Mouse (Mus musculus) gastrocnemius, adult 2 months (tissue): ENCODE data around the gene Atp8b4. TPM values are rescaled to one million over a fixed set of nuclear protein-coding genes. Genes with fewer than 3 reads are reported as not detected.

ENCODE experiments used
- DNase-seq: peaks from one replicate; pipeline ENCODE4 v3.0.0; 2022
- H3K27ac ChIP-seq: fragments of 200-600 bp; 2 replicates; pipeline ENCODE4 v1.8.1; 2022; ENCODE audit warnings: mild to moderate bottlenecking
- H3K4me3 ChIP-seq: fragments of 200-600 bp; 2 replicates; pipeline ENCODE4 v1.8.1; 2022; ENCODE audit warnings: mild to moderate bottlenecking, moderate library complexity
- CTCF ChIP-seq: fragments of 200-600 bp; IDR thresholded peaks from 2 replicates; pipeline ENCODE4 v1.8.1; 2022; ENCODE audit warnings: antibody characterized with exemption, mild to moderate bottlenecking, moderate library complexity
- intact Hi-C: fragments of 180-260 bp; cut with DNase I; formaldehyde crosslinking; loops from one replicate; pipeline ENCODE4 v1.15.1; 2025
- total RNA-seq, 2 experiments: library from RNA; stranded (reverse); gene quantifications; 2 replicates each; pipeline ENCODE4 v1.2.3; 2021

Gene Atp8b4
- total RNA-seq, 2 experiments from 2014 or later = 0.11 to 0.13 TPM

DNA sequence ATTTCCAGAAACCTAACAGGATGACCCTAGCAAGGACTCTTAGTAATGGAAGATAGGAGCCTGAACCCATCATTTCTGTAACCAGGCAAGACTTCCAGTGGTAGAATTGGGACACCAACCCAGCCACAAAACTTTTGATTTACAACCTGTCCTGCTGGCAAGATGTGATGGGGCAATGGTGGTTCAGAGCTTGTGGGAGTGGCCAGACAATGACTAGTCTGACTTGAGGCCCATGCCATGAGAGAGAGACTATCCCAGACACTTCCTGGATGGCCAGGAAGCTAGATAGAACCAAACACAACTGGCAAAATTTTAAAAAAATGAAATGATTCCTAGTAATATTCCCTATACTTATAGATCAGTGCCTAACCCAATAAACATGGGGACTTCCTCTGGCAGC is 87.7 kb downstream of the Atp8b4 start:
- no peak overlapping the region for H3K27ac ChIP-seq
- H3K4me3 ChIP-seq = no peak overlapping the region
- no peak for DNase-seq
- TF ChIP-seq CTCF = no peak
- intact Hi-C loops = no loop called here

DNA sequence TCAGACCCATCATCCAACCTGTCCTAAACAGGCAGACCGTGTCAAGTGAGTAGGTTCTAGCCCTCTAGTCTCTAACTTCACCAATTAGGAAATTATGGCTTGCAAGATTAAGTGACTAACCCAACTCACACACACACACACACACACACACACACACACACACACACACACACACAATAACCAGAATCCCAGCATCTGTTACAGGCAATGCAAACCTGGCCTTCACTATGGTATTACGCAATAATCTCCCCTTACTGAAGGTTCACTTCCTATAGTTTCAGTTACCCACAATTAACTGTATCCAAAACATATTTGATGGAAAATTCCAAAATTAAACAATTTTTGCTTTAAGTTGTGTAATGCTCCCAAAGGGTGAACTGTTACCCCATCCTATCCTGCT is 101.0 kb downstream of the Atp8b4 start:
- Histone ChIP-seq H3K27ac (no peak overlapping the region), H3K4me3 (no peak overlapping the region)
- no peak for TF ChIP-seq CTCF
- DNase-seq = no peak
- intact Hi-C loops = no loop called here

DNA sequence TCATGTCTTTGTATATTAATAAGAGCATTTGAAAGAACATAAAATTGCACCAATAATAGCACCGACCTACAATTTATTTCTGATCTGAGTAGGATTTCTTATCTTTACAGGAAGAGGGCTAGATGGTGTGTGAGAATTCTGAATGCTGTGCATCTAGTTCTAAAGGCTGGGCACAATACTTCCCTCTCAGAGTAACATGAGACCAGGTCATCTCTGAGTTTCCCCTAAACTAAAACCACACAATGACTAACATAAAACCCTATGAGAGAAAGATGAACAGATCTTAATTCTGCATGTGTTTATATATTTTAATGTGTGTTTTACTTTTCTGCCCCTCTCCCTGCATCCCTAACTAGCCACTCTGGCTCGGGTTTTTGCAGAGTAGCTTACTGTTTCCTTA is 101.5 kb downstream of the Atp8b4 start:
- intact Hi-C loops = no loop called here
- no peak overlapping the region for H3K27ac ChIP-seq
- no peak for TF ChIP-seq CTCF
- no peak for DNase-seq
- H3K4me3 ChIP-seq = no peak overlapping the region

DNA sequence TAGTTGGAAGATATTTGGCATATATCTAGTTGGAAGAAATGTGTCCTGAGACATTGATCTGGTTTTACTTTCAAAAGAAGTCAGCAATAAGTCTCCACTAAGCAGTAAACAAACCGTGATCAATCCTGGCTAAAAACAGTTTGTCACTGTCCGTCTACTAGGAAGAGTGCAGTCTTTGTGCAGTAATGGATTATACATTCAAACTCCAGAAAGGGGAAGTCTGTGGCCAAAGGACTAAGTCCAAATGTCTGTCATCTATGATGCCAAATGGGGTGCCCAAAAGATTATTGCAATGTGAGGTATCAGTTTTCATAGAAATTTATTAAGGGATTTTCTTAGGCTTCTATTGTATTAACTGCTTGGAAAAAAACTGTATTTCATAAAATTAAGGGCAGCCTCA is 102.3 kb downstream of the Atp8b4 start:
- intact Hi-C loops = no loop called here
- Histone ChIP-seq H3K4me3 (no peak overlapping the region), H3K27ac (no peak overlapping the region)
- TF ChIP-seq CTCF = no peak
- DNase-seq = no peak

DNA sequence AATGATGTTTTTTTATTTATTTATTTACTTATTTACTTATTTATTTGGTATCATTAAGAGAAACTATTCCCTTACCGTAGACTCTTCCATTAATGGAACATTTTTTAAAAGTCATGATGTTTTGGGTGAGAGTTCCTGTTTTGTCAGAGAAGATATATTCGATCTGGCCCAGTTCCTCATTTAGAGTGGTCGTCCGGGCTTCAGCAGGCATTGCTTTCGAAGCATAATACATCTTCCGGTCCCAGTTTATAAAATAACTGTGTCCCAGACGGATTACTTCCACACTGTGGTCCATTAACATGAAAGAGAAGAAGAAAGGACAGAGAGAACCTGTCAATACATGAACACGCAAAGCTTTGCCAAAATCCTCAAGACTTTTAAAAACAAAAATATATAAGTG is 103.0 kb downstream of the Atp8b4 start:
- Histone ChIP-seq H3K27ac (no peak overlapping the region), H3K4me3 (no peak overlapping the region)
- no peak for TF ChIP-seq CTCF
- DNase-seq = no peak
- intact Hi-C loops = no loop called here

DNA sequence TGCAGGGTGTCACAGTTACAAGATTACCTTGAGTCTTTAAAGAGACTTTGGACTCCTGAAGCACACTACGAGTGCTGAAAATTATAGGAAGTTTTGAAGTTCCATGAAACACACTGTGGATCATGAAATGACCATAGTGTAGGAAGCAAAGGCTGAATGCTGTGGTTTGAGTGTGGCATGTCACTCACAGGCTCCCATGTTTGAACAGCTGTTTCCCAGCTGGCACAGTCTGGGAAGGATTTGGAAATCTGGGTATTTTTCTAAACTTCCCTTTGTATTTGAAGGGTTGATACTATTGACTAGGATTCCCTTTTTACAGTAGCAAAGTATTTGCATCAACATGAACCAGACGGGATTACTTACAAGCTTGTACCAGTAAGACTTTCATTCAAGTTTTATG is 105.5 kb downstream of the Atp8b4 start:
- DNase-seq = no peak
- intact Hi-C loops = no loop called here
- no peak for TF ChIP-seq CTCF
- Histone ChIP-seq H3K27ac (no peak overlapping the region), H3K4me3 (no peak overlapping the region)

DNA sequence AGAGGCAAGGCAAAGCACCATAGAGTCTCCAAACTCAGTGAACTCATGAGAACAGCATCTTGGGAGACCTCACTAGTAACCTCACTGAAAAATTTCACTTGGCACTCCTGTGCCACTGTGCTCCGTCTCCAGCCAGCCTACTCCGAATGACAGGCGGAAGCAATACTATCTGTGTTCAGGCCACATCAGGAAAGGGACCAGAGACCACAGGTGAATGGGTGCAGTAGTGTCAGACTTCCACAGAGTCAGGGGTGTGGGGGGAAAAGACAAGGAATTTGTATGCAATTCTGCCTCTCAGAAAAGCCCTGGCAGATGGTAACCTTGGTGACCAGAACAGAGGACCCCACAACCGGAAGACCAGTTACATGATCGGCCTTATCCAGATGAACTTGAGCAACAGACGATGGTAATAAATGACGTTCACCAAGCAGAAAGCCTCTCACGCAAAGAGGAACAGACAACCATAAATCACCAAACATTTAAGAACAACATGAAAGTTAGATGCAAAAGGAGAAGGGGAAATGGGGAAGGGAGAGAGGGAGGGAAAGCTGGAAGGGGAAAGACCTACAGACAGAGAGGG is 112.9 kb downstream of the Atp8b4 start:
- no peak for DNase-seq
- H3K27ac ChIP-seq = no peak overlapping the region
- TF ChIP-seq CTCF = no peak
- intact Hi-C loops = no loop called here
- no peak overlapping the region for H3K4me3 ChIP-seq

DNA sequence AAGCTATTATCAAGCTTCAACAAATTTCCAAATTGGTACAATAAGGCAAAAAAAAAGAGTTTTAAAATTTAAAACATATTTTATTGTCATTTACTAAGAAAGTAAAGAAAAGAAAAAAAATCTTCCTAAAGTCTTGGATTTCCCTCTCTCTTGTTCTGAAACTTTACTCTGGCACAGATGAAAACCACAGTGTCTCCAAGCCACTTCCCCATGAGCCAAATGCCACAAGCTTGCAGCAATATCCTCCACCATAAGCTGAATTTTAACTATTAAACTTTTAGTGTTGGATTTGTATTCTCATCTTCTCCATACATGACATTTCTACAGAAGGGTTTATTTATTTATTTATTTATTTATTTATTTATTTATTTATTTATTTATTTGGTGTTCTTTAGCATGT is 114.4 kb downstream of the Atp8b4 start:
- TF ChIP-seq CTCF = no peak
- DNase-seq = no peak
- intact Hi-C loops = no loop called here

DNA sequence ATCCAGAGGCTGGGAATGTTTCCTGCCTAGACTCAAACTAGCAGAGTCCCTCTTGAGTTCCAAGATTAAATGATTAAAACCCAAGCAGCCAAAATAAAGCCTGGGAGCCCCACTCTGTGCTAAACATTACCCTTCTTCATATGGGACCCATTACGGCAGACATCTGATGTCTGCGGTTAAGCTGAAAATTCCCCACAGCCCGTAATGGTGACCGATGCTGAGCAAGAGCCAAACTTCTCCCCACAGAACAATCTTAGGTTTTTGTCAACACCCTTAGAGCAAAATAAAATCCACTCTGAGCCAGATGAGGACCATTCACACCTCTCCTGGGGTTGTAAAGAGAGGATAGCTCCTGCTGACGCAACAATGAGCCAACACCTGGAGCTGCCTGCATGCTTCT is 120.2 kb downstream of the Atp8b4 start:
- Histone ChIP-seq H3K4me3 (no peak overlapping the region), H3K27ac (no peak overlapping the region)
- no peak for TF ChIP-seq CTCF
- intact Hi-C loops = no loop called here
- no peak for DNase-seq

More for the DNA sequence above, 114.4 kb downstream of the Atp8b4 start:
- H3K4me3 ChIP-seq = no peak overlapping the region
- H3K27ac ChIP-seq = no peak overlapping the region

DNA sequence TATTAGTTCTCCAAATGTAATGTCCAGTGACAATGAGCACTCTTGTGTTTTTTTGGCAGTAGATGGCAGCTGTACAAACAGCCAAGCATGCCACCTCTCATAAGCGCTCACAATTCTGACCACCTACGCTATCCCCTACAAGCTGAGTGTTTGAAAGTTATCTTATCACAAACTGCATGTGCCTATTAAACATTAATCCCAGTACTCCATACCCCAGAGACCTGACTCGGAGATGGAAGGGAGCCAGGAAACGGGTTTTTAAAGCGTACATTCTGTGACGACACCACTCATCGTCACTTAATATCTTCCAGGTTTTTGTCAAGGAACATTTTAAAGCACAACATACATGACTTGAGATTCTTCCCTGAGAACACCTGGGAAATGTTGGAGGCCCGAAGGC is 128.8 kb downstream of the Atp8b4 start:
- Histone ChIP-seq H3K27ac (no peak overlapping the region), H3K4me3 (no peak overlapping the region)
- DNase-seq = no peak
- TF ChIP-seq CTCF = no peak
- intact Hi-C loops = no loop called here

DNA sequence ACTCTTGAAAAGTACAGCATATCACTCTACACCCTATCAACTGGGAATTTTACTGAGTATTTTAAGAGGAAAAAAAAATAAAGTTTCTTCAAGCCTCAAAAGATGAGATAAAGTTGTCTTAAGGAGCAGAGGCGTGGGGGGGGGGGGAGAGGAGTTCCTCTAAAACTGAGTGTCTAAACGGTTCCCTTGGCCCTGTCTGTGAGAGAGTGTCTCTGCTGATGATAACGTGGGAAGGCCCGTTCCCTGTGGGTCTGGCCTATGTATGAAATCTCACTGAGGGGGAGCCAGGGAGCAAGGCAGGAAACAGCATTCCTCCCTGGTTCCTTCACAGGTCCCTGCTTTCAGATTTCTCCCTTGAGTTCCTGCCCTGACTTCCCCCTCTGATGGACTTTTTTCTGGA is 130.7 kb downstream of the Atp8b4 start:
- intact Hi-C loops = no loop called here
- Histone ChIP-seq H3K27ac (no peak overlapping the region), H3K4me3 (no peak overlapping the region)
- TF ChIP-seq CTCF = no peak
- DNase-seq = no peak

DNA sequence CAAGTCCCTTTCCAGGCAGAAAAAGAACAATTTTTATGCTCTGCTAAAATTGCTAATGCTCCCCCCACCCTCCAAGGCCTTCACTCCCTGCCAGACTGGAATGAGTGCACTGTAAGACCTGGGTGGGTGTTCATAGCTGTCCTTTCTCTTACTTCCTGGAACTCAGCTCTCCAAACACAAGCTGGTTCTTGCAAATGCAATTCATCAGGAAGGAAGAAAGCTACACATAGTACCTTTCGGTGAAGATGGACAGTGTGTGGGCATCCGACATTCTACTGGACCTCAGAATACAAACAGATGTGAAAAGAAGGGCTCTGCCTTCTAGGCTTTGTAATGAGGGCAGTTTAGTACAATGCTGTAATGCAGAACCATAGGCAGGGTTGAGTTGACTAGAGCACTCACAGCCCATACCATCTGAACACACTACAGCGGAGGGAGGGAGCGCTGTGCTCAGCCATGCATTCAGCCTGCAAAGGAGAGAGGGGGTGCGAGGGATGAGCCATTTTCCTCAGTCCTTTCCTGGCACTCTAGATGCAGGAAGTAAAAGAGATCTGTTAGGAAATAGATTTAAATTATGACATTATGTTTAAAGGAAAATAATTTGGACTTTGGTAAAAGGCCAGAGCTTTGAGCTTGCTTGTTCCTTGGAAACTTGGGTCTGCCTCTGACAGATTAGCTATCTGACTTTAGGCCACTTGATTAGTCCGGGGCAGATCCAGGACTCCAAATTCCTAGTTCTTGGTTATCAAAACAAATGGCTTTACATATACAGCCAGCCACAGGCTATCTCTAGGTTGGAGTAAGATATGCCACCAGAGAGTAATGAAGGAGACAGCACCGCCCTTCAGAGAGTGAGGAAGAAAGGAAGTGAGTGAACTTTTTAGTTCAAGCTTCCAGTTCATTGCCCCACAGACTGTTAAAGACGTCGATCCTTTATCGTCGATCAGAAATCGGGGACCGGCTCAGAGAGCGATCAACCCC is 136.4 kb downstream of the Atp8b4 start:
- no peak for DNase-seq
- intact Hi-C loops = loop anchor here (1.0 to 5.0 kb wide), 3 partner anchors 157 to 471 kb away; no protein-coding TSS in a partner anchor
- Histone ChIP-seq H3K27ac (peak overlapping the region; percentile 64), H3K4me3 (no peak overlapping the region)
- TF ChIP-seq CTCF = no peak

DNA sequence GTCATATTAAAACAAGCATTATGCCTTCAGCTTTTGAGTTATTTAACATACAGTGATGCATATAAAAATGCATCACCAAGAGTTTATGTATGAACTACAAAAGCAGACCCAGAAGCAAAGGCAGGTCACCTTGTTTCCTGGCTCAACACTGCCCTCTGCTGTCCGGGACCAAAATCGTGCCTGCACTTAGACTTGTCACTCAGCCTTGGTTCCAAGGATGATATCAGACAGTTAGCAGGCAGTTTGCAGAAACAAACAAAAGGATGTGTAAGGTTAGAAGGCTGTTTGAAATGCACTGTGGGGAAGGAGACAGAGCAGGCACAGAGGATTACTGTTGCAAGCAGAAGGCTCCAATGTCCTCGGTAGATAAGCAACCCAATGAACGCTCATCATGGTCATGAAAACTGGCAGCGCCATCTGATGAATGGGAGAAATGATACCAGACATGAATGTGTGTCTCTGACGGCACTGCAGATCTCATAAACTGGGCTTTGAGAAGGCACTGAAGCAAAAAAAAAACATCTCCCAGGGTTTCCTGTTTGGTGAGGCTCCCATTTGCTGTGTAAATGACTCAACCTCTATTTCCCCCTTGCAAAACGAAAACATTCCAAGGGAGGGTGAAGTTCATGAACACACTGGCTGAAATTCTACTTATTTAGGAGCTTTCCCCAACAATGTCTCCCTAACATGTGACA is 137.3 kb downstream of the Atp8b4 start:
- Histone ChIP-seq H3K4me3 (no peak overlapping the region), H3K27ac (peak overlapping the region; percentile 64)
- peak; percentile 89 for TF ChIP-seq CTCF
- peak; percentile 86 for DNase-seq
- intact Hi-C loops = loop anchor here (2.0 to 5.0 kb wide), 2 partner anchors 158 to 356 kb away; no protein-coding TSS in a partner anchor
